Mouse (Mus musculus) neural tube, embryonic 14.5 days (tissue): ENCODE measurements around the gene Pdgfa. TPM values are rescaled to one million over a fixed set of nuclear protein-coding genes. Genes with fewer than 3 reads are reported as not detected.

Source experiments
- ATAC-seq: fragments of 200-750 bp; cut with Nextera tagmentation; 2 replicates; pipeline ENCODE4 v1.8.0; 2017; ENCODE audit warnings: low read depth, mild to moderate bottlenecking, moderate TSS enrichment, moderate library complexity
- H3K27ac ChIP-seq: fragments of 300-500 bp; sonication (generic); 2 replicates; pipeline ENCODE4 v1.5.1; 2014; ENCODE audit warnings: low read depth, mild to moderate bottlenecking, control low read depth, low read length, moderate library complexity, mixed read lengths
- H3K27me3 ChIP-seq: fragments of 300-500 bp; sonication (generic); 2 replicates; pipeline ENCODE4 v1.6.1; 2014; ENCODE audit warnings: low read length; ENCODE audit not compliant: control insufficient read depth, insufficient read depth
- H3K36me3 ChIP-seq: fragments of 300-500 bp; sonication (generic); 2 replicates; pipeline ENCODE4 v1.6.1; 2014; ENCODE audit warnings: low read length, mixed read lengths; ENCODE audit not compliant: control insufficient read depth, insufficient read depth
- H3K4me1 ChIP-seq: fragments of 300-500 bp; sonication (generic); 2 replicates; pipeline ENCODE4 v1.6.1; 2014; ENCODE audit warnings: low read length; ENCODE audit not compliant: control insufficient read depth, insufficient read depth
- H3K4me2 ChIP-seq: fragments of 300-500 bp; sonication (generic); 2 replicates; pipeline ENCODE4 v1.6.1; 2014; ENCODE audit warnings: mild to moderate bottlenecking, low read depth, low read length, control low read depth
- H3K4me3 ChIP-seq: fragments of 300-500 bp; sonication (generic); 2 replicates; pipeline ENCODE4 v1.5.1; 2014; ENCODE audit warnings: low read depth, low read length, control low read depth, mixed read lengths
- H3K9ac ChIP-seq: fragments of 300-500 bp; sonication (generic); replicated peaks from 2 replicates; pipeline ENCODE4 v1.6.1; 2014; ENCODE audit warnings: low read depth, mild to moderate bottlenecking, control low read depth, low read length, mixed read lengths
- H3K9me3 ChIP-seq: fragments of 300-500 bp; sonication (generic); 2 replicates; pipeline ENCODE4 v1.6.1; 2016; ENCODE audit warnings: low read length; ENCODE audit not compliant: control insufficient read depth
- WGBS: fragments of 180-500 bp; shearing (Covaris S2); extraction: QIAGEN DNeasy Blood & Tissue Kit; methylation state at CpG from one replicate; pipeline ENCODE4 v1.1.7; 2014; 5-methylcytosine and 5-hydroxymethylcytosine counted together
- polyA plus RNA-seq: library from polyadenylated mRNA; unstranded; fragments of >200 nt; fragmentation: Nextera tagmentation; extraction: Ambion mirVana; gene quantifications from 2 replicates; pipeline ENCODE4 v1.2.1, GENCODE M21; 2014

Gene Pdgfa
- polyA plus RNA-seq, 1 experiment from 2014 or later, result 23.4 TPM

- no peak for ATAC-seq
- H3K4me3 ChIP-seq, result no peak overlapping the region
- no peak overlapping the region for H3K9ac ChIP-seq
- H3K27ac ChIP-seq, result no peak overlapping the region
- WGBS, result 29% methylated on average over 4 of the region's 4 CpGs
- H3K4me1 ChIP-seq, result peaks cover 25% of the 10 kb centered on the region
- no peaks in the 10 kb centered on the region for H3K9me3 ChIP-seq
- H3K4me2 ChIP-seq, result no peak overlapping the region
- H3K36me3 ChIP-seq, result no peaks in the 10 kb centered on the region
- peaks cover 24% of the 10 kb centered on the region for H3K27me3 ChIP-seq
Measured at GRCm38 (mm10) chr5:138991734-138992133, 5.4 kb downstream of the Pdgfa start.

DNA sequence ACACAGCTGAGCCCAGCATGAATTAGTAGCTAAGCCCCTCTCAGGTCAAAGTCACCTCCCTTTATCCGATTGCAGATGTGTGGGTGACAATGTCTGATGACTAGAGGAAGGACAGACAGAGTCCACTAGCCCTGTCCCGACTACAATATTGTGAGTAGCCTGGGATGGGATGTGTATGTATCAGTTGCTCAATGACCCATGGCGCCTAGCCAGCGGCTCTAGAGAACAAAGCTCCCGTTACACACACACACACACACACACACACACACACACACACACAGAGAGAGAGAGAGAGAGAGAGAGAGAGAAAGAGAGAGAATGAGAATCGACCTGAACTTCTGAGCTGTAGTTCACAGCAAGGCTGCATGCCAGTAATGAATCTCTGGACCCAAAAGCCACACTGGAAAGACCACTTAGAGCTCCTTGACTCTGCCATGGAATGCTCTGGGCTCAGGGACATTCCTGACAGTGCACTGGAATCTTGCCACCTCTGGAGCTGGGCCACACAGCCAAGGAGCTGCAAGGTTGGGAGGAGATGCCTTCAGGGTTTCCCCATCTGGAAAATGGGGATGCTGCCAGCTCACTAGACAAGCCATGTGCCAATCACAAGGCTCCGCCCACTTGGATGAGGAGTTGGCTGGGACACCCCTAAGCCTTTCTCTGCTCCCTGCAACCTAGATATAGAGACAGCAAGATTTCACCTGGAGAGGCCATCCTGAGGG, 6.3 kb downstream of the Pdgfa start:
- Histone ChIP-seq H3K4me2 (no peak overlapping the region), H3K36me3 (peaks cover 3% of the 10 kb centered on the region; the same call in 1 of the 2 replicates), H3K9ac (no peak overlapping the region), H3K4me1 (peaks cover 23% of the 10 kb centered on the region), H3K4me3 (no peak overlapping the region), H3K27ac (no peak overlapping the region), H3K27me3 (peaks cover 18% of the 10 kb centered on the region), H3K9me3 (no peaks in the 10 kb centered on the region)
- WGBS, result 58% methylated on average over 7 of the region's 7 CpGs
- ATAC-seq, result no peak

DNA sequence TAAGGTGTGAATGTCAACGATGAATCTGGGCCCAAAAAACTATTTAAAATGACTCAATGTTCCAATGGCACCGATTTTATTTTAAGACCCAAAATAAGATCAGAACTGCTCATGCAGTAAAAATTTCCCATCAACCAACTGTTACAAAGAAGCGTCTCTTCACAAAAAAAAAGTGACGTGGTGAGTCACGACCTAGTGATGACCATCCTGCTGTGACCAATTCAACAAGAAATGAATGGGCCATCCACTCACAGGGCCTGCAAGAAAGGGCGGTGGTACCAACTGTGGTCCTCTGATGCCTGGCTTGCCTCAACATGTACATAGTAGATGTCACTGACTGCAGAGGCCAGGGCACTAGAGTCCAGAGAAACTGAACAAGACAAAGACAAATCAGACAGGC, 7.6 kb downstream of the Pdgfa start:
- Histone ChIP-seq H3K4me2 (no peak overlapping the region), H3K36me3 (peaks cover 5% of the 10 kb centered on the region; the same call in 1 of the 2 replicates), H3K27me3 (peaks cover 14% of the 10 kb centered on the region), H3K9me3 (no peaks in the 10 kb centered on the region), H3K27ac (no peak overlapping the region), H3K4me3 (no peak overlapping the region), H3K4me1 (peaks cover 22% of the 10 kb centered on the region), H3K9ac (no peak overlapping the region)
- 58% methylated on average over 6 of the region's 6 CpGs for WGBS
- no peak for ATAC-seq

DNA sequence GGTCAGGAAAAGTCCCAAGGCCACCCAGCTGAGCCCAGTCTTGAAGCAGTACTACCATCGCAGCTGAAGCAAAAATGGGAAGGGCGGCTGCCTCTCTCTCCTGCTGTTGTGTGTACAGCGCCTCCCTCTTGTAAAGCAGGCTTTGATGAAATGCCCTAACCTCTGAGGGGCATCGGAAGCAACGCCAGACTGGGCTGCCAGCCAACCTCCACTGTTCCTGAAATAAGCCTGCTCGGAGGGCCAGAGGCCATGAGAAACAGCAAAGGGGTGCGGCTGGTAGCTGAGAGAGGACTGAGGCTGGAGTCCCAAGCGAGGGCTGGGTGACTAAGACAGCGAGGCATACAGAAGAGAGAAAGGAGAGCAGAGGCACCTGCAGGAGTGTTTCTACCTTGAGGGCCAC, 8.4 kb downstream of the Pdgfa start:
- no peaks in the 10 kb centered on the region for H3K9me3 ChIP-seq
- peaks cover 5% of the 10 kb centered on the region; the same call in 1 of the 2 replicates for H3K36me3 ChIP-seq
- no peak for ATAC-seq
- 30% methylated on average over 9 of the region's 9 CpGs for WGBS
- no peak overlapping the region for H3K4me3 ChIP-seq
- H3K27me3 ChIP-seq, result peaks cover 14% of the 10 kb centered on the region
- no peak overlapping the region for H3K9ac ChIP-seq
- no peak overlapping the region for H3K27ac ChIP-seq
- H3K4me1 ChIP-seq, result peaks cover 22% of the 10 kb centered on the region
- H3K4me2 ChIP-seq, result no peak overlapping the region

- Histone ChIP-seq H3K4me1 (peaks cover 15% of the 10 kb centered on the region), H3K9me3 (no peaks in the 10 kb centered on the region), H3K27ac (no peak overlapping the region), H3K27me3 (peaks cover 9% of the 10 kb centered on the region), H3K9ac (no peak overlapping the region), H3K4me2 (no peak overlapping the region), H3K36me3 (peaks cover 5% of the 10 kb centered on the region; the same call in 1 of the 2 replicates), H3K4me3 (no peak overlapping the region)
- peak; percentile 38; the same call in 1 of the 2 replicates for ATAC-seq
- 53% methylated on average over 10 of the region's 10 CpGs for WGBS
Measured at GRCm38 (mm10) chr5:138987994-138988393, 9.2 kb downstream of the Pdgfa start.

GRCm38 (mm10) chr5:138981921-138982320, 15.2 kb downstream of the Pdgfa start:
- 86% methylated on average over 9 of the region's 9 CpGs for WGBS
- Histone ChIP-seq H3K27me3 (no peaks in the 10 kb centered on the region), H3K4me3 (no peak overlapping the region), H3K9me3 (no peaks in the 10 kb centered on the region), H3K27ac (no peak overlapping the region), H3K4me2 (no peak overlapping the region), H3K4me1 (no peaks in the 10 kb centered on the region), H3K9ac (no peak overlapping the region), H3K36me3 (peaks cover 5% of the 10 kb centered on the region; the same call in 1 of the 2 replicates)
- no peak for ATAC-seq

- ATAC-seq, result no peak
- WGBS, result 87% methylated on average over 9 of the region's 9 CpGs
- no peak overlapping the region for H3K4me2 ChIP-seq
Measured at GRCm38 (mm10) chr5:138980608-138981007, 16.6 kb downstream of the Pdgfa start.

DNA sequence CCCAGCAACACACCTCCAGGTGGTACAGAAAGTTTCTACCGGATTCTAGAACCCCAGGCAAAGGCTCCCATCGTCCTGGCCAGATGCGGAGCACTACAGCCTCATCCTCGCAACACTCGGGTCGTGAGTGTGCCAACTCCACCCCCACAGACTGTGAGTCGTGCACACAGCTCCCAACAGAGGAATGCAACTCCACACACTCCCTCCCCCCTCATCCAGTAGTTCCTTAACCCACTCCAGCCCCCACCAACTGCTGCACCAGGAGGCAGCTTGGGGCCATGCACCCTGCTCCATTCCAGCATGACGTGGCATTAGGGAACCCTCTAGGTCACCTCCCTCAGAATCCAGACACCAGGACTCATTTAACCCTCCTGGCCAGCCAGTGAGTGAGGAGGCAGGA, 17.3 kb downstream of the Pdgfa start:
- H3K4me2 ChIP-seq, result no peak overlapping the region
- H3K27me3 ChIP-seq, result no peaks in the 10 kb centered on the region
- no peaks in the 10 kb centered on the region for H3K9me3 ChIP-seq
- H3K4me1 ChIP-seq, result no peaks in the 10 kb centered on the region
- ATAC-seq, result no peak
- no peak overlapping the region for H3K27ac ChIP-seq
- WGBS, result 82% methylated on average over 8 of the region's 8 CpGs
- H3K36me3 ChIP-seq, result no peaks in the 10 kb centered on the region
- H3K9ac ChIP-seq, result no peak overlapping the region
- no peak overlapping the region for H3K4me3 ChIP-seq

More at GRCm38 (mm10) chr5:138980608-138981007, 16.6 kb downstream of the Pdgfa start:
- Histone ChIP-seq H3K4me3 (no peak overlapping the region), H3K27me3 (no peaks in the 10 kb centered on the region), H3K9me3 (no peaks in the 10 kb centered on the region), H3K36me3 (peaks cover under 1% of the 10 kb centered on the region; the same call in 1 of the 2 replicates), H3K27ac (no peak overlapping the region), H3K9ac (no peak overlapping the region), H3K4me1 (no peaks in the 10 kb centered on the region)

GRCm38 (mm10) chr5:138977759-138978158, 19.4 kb downstream of the Pdgfa start:
- Histone ChIP-seq H3K4me2 (no peak overlapping the region), H3K9me3 (no peaks in the 10 kb centered on the region), H3K9ac (no peak overlapping the region), H3K36me3 (no peaks in the 10 kb centered on the region), H3K27me3 (no peaks in the 10 kb centered on the region), H3K27ac (no peak overlapping the region), H3K4me1 (no peaks in the 10 kb centered on the region), H3K4me3 (no peak overlapping the region)
- ATAC-seq, result no peak
- 48% methylated on average over 3 of the region's 3 CpGs for WGBS
